Mouse (Mus musculus) testis, adult 2 months (tissue): ENCODE results near the gene Hoxa7.

Source experiments
- CTCF ChIP-seq: fragments of 200-500 bp; IDR thresholded peaks from 2 replicates; pipeline ENCODE4 v1.5.1; 2012; ENCODE audit warnings: low read depth, mild to moderate bottlenecking, inconsistent platforms, low read length, moderate library complexity; ENCODE audit not compliant: control insufficient read depth, insufficient read depth, insufficient replicate concordance
- POLR2A ChIP-seq: fragments of 200-500 bp; IDR thresholded peaks from 2 replicates; pipeline ENCODE4 v1.6.1; 2012; ENCODE audit warnings: low read depth, mild to moderate bottlenecking, inconsistent platforms, low read length, moderate library complexity; ENCODE audit not compliant: control insufficient read depth

DNA sequence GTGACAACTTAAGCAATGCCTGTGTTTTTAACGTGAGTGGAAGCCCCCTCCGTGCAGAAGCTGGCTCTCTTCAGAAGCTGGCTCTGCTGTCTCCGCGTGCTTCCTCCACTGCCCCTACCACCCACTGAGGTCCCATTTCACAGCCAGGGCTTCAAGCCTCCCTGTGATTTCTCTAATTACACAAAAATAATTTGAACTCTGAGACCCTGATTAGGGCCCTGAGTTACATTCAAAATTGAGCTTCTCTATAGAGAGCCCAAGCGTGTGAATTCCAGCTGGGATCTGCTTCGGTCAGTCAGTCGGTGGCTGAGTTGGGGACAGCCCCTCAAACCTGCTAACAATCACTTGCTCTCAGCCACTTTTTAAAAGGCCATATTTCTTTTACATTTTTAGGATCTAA lies 46.7 kb upstream of the Hoxa7 start:
- no peak for TF ChIP-seq CTCF
- no peak for TF ChIP-seq POLR2A
